Mouse (Mus musculus) C2C12 (cell line): ENCODE results near the gene Maff. TPM values are rescaled to one million over a fixed set of nuclear protein-coding genes. Genes with fewer than 3 reads are reported as not detected.

Experiments
- H3K27me3 ChIP-seq: one replicate; pipeline ENCODE4 v1.6.1; 2011; ENCODE audit not compliant: control insufficient read depth, insufficient read depth, insufficient read length
- H3K36me3 ChIP-seq: one replicate; pipeline ENCODE4 v1.6.1; 2011; ENCODE audit not compliant: control insufficient read depth, insufficient read depth
- H3K4me3 ChIP-seq: one replicate; pipeline ENCODE4 v1.5.1; 2011; ENCODE audit warnings: mild to moderate bottlenecking, control low read depth; ENCODE audit not compliant: poor library complexity, insufficient read depth, severe bottlenecking
- H3K79me2 ChIP-seq: one replicate; pipeline ENCODE4 v1.6.1; 2011; ENCODE audit not compliant: control insufficient read depth, insufficient read depth
- H3K79me3 ChIP-seq: one replicate; pipeline ENCODE4 v1.6.1; 2011; ENCODE audit warnings: low read depth, control low read depth
- H3ac ChIP-seq: one replicate; pipeline ENCODE3; 2011; ENCODE audit warnings: low read depth; ENCODE audit not compliant: control insufficient read depth, insufficient read length
- CEBPB ChIP-seq: IDR thresholded peaks from one replicate; pipeline ENCODE4 v1.6.1; 2011; ENCODE audit warnings: low read depth, mild to moderate bottlenecking, control low read depth, moderate library complexity
- CTCF ChIP-seq: IDR thresholded peaks from one replicate; pipeline ENCODE4 v1.5.1; 2011; ENCODE audit not compliant: control insufficient read depth, insufficient read depth, insufficient read length
- FOSL1 ChIP-seq: IDR thresholded peaks from one replicate; pipeline ENCODE4 v1.8.0; 2011; ENCODE audit warnings: mild to moderate bottlenecking, low read length; ENCODE audit not compliant: poor library complexity, insufficient read depth, severe bottlenecking
- MAX ChIP-seq: IDR thresholded peaks from one replicate; pipeline ENCODE4 v1.6.1; 2011; ENCODE audit warnings: mild to moderate bottlenecking, control low read depth
- MYOD1 ChIP-seq: IDR thresholded peaks from one replicate; pipeline ENCODE4 v1.6.1; 2011; ENCODE audit warnings: low read depth; ENCODE audit not compliant: control insufficient read depth, insufficient read length
- MYOG ChIP-seq: IDR thresholded peaks from one replicate; pipeline ENCODE4 v1.6.1; 2011; ENCODE audit not compliant: control insufficient read depth, insufficient read length; ENCODE audit errors: extremely low read depth
- USF1 ChIP-seq: IDR thresholded peaks from one replicate; pipeline ENCODE4 v1.6.1; 2011; ENCODE audit warnings: low read depth, mild to moderate bottlenecking, control low read depth, moderate library complexity
- polyA plus RNA-seq: library from polyadenylated mRNA; unstranded; fragments of >200 nt; fragmentation: generic; extraction: Trizol; gene quantifications from one replicate; pipeline ENCODE4 v1.2.1, GENCODE M21; 2012; ENCODE audit warnings: missing spikeins

The Maff gene
- polyA plus RNA-seq, 1 experiment, result 24.8 TPM

GRCm38 (mm10) chr15:79328058-79328938 is 18.1 kb upstream of the Maff start, which contains the start of gene Pla2g6:
TSS of gene Pla2g6 (minus strand) at chr15:79328390.
- no peaks in the 10 kb centered on the region for H3K36me3 ChIP-seq
- peaks cover 8% of the 10 kb centered on the region for H3K79me3 ChIP-seq
- peak within 1 kb of the TSS; percentile 56 for H3ac ChIP-seq
- H3K27me3 ChIP-seq, result no peaks in the 10 kb centered on the region
- peak; percentile 99 for TF ChIP-seq MAX
- TF ChIP-seq FOSL1, result no peak
- TF ChIP-seq USF1, result peak; percentile 92
- H3K79me2 ChIP-seq, result peaks cover 35% of the 10 kb centered on the region
- H3K4me3 ChIP-seq, result peak within 1 kb of the TSS; percentile 50

- no peak for TF ChIP-seq USF1
- no peak for TF ChIP-seq MAX
- TF ChIP-seq CTCF, result no peak
- TF ChIP-seq MYOG, result no peak
- TF ChIP-seq CEBPB, result no peak
- TF ChIP-seq MYOD1, result no peak
- no peak for TF ChIP-seq FOSL1
- Histone ChIP-seq H3K79me2 (peaks cover 35% of the 10 kb centered on the region), H3K36me3 (no peaks in the 10 kb centered on the region), H3ac (no peak overlapping the region), H3K4me3 (no peak overlapping the region), H3K79me3 (peaks cover 8% of the 10 kb centered on the region), H3K27me3 (no peaks in the 10 kb centered on the region)
These were observed 17.5 kb upstream of the Maff start for GRCm38 (mm10) chr15:79328939-79329275.

DNA sequence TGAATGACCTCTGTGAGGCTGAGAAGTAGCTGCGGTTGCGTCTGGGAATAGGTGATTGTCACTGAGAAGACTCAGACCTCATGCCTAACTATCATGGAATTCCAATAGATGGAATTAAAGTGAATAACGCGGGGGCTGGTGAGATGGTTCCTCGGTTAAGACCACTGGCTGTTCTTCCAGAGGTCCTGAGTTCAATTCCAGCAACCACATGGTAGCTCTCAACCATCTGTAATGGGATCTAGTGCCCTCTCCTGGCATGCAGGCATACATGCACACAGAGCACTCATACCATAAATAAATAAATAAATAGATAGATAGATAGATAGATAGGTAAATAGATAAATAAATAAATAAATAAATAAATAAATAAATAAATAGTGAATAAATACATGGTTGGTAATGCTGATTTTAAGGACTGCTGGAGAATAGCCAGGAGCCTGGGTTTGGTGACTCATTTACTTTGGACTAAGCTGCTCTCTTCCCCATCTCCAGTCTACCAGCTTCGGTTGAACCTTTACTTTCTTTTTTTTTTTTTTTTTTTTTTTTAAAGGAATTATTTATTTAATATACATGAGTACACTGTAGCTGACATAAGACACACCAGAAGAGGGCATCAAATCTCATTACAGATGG is 17.0 kb upstream of the Maff start:
- Histone ChIP-seq H3K27me3 (no peaks in the 10 kb centered on the region), H3K79me2 (peaks cover 33% of the 10 kb centered on the region), H3K4me3 (no peak overlapping the region), H3K36me3 (no peaks in the 10 kb centered on the region), H3K79me3 (peaks cover 8% of the 10 kb centered on the region), H3ac (no peak overlapping the region)
- TF ChIP-seq FOSL1, result no peak
- no peak for TF ChIP-seq USF1
- no peak for TF ChIP-seq CTCF

DNA sequence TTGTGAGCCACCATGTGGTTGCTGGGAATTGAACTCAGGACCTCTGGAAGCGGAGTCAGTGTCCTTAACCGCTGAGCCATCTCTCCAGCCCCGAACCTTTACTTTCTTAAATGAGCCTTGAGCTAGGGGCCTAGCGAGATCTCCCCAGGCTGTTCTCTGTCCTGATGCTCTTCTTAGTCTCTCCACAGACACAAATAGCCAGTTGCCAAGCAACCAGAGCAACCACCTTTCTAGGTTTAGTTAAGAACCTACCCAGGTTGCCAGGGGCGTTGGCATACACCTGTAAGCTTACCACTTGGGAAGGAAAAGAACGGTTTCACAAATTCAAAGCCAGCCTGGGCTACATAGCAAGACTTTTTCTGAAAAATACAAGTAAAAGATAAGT is 16.4 kb upstream of the Maff start:
- H3K4me3 ChIP-seq, result no peak overlapping the region
- H3K79me3 ChIP-seq, result peaks cover 6% of the 10 kb centered on the region
- peaks cover 28% of the 10 kb centered on the region for H3K79me2 ChIP-seq
- H3K36me3 ChIP-seq, result no peaks in the 10 kb centered on the region
- H3K27me3 ChIP-seq, result no peaks in the 10 kb centered on the region
- no peak overlapping the region for H3ac ChIP-seq
- TF ChIP-seq USF1 (no peak), CEBPB (no peak), MYOD1 (no peak), FOSL1 (no peak), MAX (no peak), MYOG (no peak), CTCF (no peak)

- Histone ChIP-seq H3ac (no peak overlapping the region), H3K79me2 (peaks cover 22% of the 10 kb centered on the region), H3K36me3 (no peaks in the 10 kb centered on the region), H3K79me3 (peaks cover 2% of the 10 kb centered on the region), H3K4me3 (no peak overlapping the region), H3K27me3 (no peaks in the 10 kb centered on the region)
- no peak for TF ChIP-seq FOSL1
These were observed 15.9 kb upstream of the Maff start for GRCm38 (mm10) chr15:79330521-79330920.

- H3K79me2 ChIP-seq, result no peaks in the 10 kb centered on the region
- H3K79me3 ChIP-seq, result no peaks in the 10 kb centered on the region
- no peaks in the 10 kb centered on the region for H3K36me3 ChIP-seq
- no peak overlapping the region for H3ac ChIP-seq
- H3K27me3 ChIP-seq, result no peaks in the 10 kb centered on the region
- TF ChIP-seq MAX, result peak; percentile 81
- TF ChIP-seq FOSL1, result peak; percentile 84
- no peak for TF ChIP-seq CTCF
- TF ChIP-seq CEBPB, result no peak
- peak; percentile 87 for TF ChIP-seq MYOD1
- H3K4me3 ChIP-seq, result no peak overlapping the region
These were observed 13.0 kb upstream of the Maff start for GRCm38 (mm10) chr15:79333409-79333808.
